Mouse (Mus musculus) limb, embryonic 15.5 days (tissue): ENCODE results near the gene Arhgef9. TPM values are rescaled to one million over a fixed set of nuclear protein-coding genes. Genes with fewer than 3 reads are reported as not detected.

Experiments
- polyA plus RNA-seq: library from polyadenylated mRNA; unstranded; fragments of >200 nt; fragmentation: Nextera tagmentation; extraction: Ambion mirVana; gene quantifications from 2 replicates; pipeline ENCODE4 v1.2.1, GENCODE M21; 2015

The Arhgef9 gene
- polyA plus RNA-seq, 1 experiment from 2014 or later = 22.3 TPM

Other genes starting within 250 kb of the Arhgef9 start
- gene Spin4, start 170.2 kb downstream of the Arhgef9 start, polyA plus RNA-seq = 12.5 and 12.9 TPM in 2 replicates
- gene Amer1, start 248.0 kb upstream of the Arhgef9 start, polyA plus RNA-seq = 11.9 and 12.5 TPM in 2 replicates